Mouse (Mus musculus) heart, postnatal 36 days (tissue): Measurements from ENCODE around the gene Shc1. TPM values are rescaled to one million over a fixed set of nuclear protein-coding genes. Genes with fewer than 3 reads are reported as not detected.
A peak's percentile ranks its signal among the peaks of the same experiment; 100 is the strongest.

Source experiments
- DNase-seq, 2 experiments: peaks; one replicate each; pipeline ENCODE4 v3.0.0; 2021 to 2022
- intact Hi-C: fragments of 180-260 bp; cut with DNase I; formaldehyde crosslinking; loops from one replicate; pipeline ENCODE4 v1.15.1; 2025
- total RNA-seq, 2 experiments: library from RNA; stranded (reverse); gene quantifications; 2 replicates each; pipeline ENCODE4 v1.2.3; 2021

The Shc1 gene
- total RNA-seq, 2 experiments from 2014 or later = 34.1 to 36.6 TPM

DNA sequence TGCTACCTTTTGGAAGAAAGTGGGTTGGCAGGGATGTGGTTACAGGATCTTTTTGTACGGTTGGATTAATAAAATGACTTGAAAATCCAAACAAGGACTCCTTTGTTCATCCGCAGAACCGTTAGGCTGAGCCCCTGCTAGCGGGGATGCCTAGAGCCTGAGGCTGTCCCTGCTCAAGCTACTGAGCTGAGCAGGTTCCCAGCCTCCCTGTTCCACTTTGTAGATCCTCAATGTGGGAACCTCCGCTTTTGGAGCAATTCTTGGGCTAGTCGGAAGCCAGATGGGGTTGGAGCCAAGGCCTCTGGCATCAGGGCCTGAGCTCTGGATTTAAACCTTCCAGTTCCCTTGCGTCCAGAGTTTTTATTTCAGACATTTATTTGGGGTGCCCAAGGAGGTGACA, 16.8 kb downstream of the Shc1 start:
- intact Hi-C loops = no loop called here

DNA sequence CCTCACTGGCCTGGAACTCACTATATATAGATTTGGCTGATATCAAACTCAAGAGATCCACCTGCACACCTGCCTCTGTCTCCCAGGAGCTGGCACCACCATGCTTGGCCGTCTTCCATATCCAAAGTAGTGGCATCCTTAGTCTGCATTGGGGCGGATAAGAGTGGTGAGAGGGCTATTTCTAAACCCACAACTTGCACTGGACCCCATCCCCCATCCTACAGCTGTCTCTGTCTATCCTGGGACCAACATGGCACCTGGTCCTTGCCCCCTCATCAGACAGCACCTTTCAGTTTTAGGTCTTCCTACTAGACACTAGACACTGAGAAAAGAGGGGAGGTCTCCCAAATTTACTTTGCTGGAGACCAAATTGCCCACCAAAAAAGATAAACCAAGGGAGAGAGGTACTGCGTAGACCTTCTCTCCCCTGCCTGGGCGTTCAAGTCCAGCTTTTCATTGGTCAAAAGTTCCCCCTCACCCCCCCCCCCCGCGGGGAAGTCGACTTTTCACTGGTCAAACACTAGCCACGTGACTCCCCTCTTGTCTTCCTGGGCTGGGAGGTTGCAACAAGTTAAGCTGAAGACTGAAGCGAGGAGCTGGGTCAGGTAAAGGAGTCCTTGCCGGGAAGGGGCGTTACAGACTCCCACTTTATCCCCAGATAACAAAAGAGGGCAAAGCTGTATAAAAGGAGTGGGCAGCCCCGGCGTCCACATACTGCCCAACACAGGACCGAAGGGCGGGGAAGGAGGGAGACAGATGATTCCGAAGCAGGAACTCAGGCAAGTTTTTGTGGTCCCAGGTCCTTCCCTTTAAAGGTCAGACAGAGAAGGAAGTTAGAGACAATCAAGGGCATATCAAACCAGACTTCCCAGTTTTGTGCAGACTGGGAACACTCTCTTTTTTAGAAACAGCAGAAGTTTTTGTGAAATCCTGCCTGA, 18.2 kb downstream of the Shc1 start, which contains the start of gene Pbxip1:
Gene Pbxip1, plus strand, starts transcription at position 531 of the 938 bp plus-strand sequence.
- peak; percentile 63 to 76 for DNase-seq
- intact Hi-C loops = loop anchor here (2.0 kb wide), 1 partner anchor 16 kb away; no protein-coding TSS in a partner anchor

More for the DNA sequence above, 16.8 kb downstream of the Shc1 start:
- no peak for DNase-seq

DNA sequence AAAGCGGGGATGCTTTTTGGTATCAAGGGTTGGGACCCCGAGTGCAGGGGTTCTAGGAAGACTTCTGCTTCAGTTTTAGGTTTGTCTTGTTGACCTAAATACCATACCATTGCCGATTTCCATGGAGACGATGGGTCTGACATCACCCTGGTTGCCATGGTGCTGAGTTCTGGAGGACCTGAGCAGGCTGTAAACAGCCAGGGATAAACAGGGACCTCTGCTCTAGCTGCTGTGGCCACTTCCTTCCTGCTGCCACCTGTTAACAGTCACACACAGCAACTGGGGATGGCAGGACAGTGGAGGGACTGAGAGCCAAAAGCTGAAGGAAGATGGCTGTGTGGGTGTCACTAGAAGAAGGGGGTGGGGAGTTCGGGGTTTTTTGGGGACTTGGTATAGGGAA, 19.0 kb downstream of the Shc1 start:
- intact Hi-C loops = loop anchor here (2.0 kb wide), 1 partner anchor 16 kb away; no protein-coding TSS in a partner anchor
- DNase-seq = no peak

DNA sequence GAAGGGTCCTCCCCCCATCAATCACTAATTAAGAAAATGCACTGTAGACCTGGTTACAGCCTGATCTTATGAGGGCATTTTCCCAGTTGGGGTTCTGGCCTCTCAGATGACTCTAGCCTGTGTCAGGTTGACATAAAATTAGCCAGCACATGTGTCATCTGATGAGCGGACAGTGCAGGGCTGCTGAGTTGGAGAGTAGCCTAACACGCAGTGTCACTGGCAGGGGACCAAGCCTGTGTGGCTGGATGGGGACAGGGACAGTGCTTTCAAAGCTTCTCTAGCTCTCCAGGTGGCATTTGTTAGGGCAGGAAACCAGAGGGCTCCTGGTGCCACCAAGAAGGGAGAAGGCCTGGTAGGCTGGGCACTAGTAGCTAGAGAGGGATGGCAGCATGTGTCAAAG, 22.4 kb downstream of the Shc1 start:
- DNase-seq = no peak
- intact Hi-C loops = no loop called here

DNA sequence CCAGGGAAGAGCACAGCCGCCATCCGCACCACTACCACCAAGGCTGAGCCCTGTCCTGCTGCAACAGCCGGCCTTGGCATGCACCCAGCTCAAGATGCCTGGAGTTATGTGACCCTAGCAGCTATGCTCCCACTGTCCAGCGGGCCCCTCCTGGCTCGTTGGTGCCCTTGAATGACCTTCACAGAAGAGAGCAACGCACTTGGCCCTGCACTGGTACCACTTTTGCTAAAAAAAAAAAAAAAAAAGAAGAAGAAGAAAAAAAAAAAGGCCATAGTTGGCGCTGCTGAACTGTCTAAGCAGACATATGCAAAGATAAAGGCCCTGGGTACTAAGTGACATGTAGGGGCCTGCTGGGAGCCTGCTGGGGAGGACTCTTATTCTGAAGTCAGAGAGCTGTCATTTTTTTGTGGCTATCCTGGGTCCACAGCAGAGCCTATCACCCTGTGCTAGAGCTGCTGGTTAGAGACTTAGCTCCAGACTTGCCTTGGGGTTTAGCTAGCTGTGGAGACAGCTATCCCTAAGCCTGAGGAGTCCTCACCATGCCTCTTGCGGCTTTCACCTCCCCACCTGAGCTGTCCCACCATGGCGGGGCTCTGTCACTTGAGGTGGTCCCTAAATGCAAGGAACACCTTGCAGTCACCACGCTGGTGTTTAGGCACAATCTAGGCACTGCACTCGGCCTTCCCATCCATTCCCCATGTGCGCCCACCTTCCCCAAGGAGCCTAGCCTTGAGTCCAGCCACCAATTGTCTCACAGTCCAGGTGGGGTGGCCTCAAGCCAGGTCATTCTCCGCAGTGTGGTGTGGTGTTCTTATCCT, 30.7 kb downstream of the Shc1 start:
- DNase-seq = peak in 1 of 2 experiments; percentile 41
- intact Hi-C loops = loop anchor here (2.0 to 5.0 kb wide), 2 partner anchors 36 to 52 kb away; no protein-coding TSS in a partner anchor

GRCm38 (mm10) chr3:89449541-89449940, 31.3 kb downstream of the Shc1 start:
- DNase-seq = peak; percentile 74 to 79
- intact Hi-C loops = loop anchor here (2.0 to 5.0 kb wide), 2 partner anchors 35 to 52 kb away; no protein-coding TSS in a partner anchor

- intact Hi-C loops = no loop called here
- no peak for DNase-seq
Observed at GRCm38 (mm10) chr3:89451916-89452315, 33.7 kb downstream of the Shc1 start.

DNA sequence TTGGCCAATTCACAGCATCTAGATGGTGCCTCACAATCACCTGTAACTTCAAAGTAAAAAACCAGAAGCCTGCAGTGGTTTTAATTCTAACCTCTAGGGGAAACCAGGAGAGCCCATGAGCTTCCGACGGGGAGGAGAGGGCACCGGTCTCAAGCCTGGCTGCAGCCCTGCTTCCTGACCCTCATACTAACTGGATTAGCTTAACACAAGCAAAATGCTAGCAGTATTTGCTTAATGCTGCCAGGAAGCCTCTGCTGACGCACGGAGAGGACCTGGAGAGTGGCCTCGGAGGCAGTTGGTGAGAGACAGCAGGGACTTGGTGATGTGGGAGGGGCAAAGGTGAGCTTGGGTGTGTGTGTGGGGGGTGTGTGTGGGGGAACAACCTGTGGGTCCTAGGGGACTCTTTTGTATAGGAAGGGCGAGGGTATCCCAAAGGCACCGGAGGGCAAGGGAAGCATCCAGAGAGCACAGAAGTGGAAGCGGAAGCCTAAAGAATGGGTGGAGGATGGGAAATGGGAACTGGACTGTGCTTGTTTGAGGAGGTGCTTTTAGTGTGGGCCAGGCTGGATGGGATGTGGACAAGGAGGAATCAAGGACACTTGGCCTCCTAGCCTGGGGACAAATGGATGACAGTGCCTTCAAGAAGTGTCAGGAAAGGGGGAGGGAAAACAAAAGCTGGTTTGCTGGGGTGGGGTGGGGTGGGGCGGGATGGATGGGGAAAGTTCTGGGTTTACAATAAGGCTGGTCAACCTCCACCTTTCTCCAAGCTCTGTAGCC, 36.3 kb downstream of the Shc1 start, which contains the start of gene Pmvk:
Gene Pmvk, plus strand, starts transcription at position 141 of the 777 bp plus-strand sequence.
- DNase-seq = no peak
- intact Hi-C loops = loop anchor here (5.0 kb wide), 2 partner anchors 233 to 318 kb away; partner anchors contain the start of gene Ube2q1

DNA sequence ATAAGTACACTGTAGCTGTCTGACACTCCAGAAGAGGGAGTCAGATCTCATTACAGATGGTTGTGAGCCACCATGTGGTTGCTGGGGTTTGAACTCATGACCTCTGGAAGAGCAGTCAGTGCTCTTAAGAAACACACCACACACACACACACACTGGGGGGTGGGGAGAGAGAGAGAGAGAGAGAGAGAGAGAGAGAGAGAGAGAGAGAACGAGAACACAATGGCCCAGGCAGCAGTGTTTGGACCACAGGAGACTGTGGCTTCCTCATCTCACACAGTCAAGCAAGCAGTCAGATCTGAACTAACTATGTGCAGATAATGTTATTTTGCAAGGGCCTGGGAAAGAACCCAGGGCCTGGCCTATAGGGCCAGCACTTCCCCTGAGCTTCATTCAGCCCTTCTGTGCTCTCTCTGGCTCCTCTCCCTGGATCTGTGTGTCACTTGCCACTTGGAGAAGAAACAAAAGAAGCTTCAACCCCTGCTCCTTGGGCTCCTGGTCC, 37.6 kb downstream of the Shc1 start:
- intact Hi-C loops = loop anchor here (2.0 to 5.0 kb wide), 3 partner anchors 29 to 316 kb away; partner anchors contain the start of gene Ube2q1
- DNase-seq = no peak

- DNase-seq = peak; percentile 72 to 79
- intact Hi-C loops = loop anchor here (2.0 to 5.0 kb wide), 3 partner anchors 28 to 315 kb away; partner anchors contain the start of gene Ube2q1
Observed at GRCm38 (mm10) chr3:89456726-89457665, 38.8 kb downstream of the Shc1 start.

- DNase-seq = peak in 1 of 2 experiments; percentile 24
- intact Hi-C loops = loop anchor here (5.0 kb wide), 2 partner anchors 229 to 314 kb away; partner anchors contain the start of gene Ube2q1
Observed at GRCm38 (mm10) chr3:89458372-89458964, 40.2 kb downstream of the Shc1 start.

DNA sequence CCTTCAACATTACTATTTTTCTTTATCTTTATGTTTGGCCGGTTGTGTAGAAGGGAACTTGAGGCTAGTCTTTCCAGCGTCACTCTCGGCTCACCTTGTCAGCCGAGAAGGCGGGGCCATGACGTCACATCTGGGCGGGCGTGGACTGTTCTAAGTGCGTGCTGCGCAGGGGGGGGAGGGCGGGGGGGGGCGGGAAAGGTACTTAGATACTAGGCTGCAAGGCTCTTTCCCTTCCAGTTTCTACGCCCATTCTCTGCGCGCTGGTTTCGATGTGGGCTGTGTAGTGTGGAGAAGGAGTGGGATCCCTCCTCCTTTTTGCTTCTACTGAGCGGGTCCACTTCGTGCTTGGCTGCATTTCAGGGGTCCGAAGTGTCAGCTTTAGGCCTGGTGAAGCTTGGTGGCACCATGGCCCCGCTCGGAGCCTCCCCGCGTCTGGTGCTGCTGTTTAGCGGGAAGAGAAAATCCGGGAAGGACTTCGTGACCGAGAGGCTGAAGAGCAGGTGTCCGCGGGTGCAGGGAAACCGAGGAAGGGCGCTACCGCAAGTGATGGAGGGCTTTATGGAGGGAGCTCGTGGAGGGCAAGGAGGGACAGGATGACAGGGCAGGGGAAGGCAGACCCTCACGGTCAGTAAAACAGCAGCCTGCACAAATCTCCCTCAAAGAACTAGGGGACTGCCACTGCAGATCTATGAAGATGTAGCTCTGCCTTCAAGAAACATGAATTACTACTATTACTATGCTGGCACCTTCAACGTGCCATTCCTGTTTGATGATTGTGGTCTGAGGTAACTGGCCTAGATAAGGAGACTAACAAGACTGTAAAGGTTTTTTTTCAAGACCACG, 40.9 kb downstream of the Shc1 start:
- DNase-seq = peak; percentile 89 to 94
- intact Hi-C loops = loop anchor here (5.0 kb wide), 2 partner anchors 228 to 313 kb away; partner anchors contain the start of gene Ube2q1

DNA sequence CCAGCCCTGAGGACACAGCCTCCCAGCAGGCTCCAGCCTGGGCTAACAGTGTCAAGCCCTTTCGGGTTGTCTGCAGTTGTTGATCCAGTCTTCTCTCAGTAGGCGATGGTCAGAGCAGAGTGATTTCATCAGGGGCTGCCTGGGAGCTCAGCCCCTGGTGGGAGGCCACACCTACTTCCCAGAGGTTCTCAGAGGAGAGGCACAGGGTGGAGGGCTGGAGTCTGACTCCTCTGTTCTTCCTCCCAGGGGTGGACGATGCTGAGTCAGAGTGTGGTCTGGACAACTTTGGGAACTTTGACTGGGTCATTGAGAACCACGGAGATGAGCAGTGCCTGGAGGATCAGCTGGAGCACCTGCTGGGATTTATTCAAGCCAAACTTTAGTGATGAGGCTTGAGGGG, 50.0 kb downstream of the Shc1 start:
- intact Hi-C loops = no loop called here
- no peak for DNase-seq

DNA sequence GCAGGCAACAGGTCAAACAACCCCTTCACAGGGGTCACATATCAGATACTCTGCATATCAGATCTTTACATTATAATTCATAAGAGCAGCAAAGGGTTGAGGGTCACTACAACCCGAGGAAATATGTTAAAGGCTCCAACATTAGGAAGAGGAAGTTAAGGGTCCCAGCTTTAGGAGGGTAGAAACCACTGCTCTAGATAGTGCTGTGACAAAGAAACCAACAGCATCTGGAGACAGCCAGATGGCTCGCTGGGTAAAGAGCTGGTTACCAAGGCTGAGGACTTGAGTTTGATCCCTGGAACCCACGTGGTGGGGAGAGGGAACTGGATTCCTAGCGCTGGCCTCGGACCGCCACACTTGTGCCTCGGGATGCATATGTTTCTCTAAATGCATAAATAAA, 54.0 kb downstream of the Shc1 start:
- no peak for DNase-seq
- intact Hi-C loops = no loop called here

DNA sequence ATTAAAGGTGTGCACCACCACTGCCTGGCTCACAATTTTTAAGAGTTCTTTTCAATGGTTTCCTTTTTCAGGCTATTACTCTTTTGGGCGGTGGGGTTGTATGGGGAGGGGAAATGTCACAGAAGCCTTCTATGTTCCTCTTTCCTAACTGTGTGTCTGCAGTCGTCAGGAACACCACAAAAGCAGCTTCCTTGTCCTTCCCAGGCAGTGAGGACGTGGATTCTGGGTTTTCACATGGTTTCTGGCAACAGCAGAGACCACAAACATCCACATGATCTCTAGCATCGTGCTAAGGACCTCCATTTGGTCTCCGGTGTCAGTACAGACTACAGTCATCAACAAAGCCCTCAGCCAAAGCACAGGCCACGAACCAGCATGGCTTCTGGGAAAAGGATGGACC, 55.6 kb downstream of the Shc1 start:
- intact Hi-C loops = no loop called here
- DNase-seq = no peak

DNA sequence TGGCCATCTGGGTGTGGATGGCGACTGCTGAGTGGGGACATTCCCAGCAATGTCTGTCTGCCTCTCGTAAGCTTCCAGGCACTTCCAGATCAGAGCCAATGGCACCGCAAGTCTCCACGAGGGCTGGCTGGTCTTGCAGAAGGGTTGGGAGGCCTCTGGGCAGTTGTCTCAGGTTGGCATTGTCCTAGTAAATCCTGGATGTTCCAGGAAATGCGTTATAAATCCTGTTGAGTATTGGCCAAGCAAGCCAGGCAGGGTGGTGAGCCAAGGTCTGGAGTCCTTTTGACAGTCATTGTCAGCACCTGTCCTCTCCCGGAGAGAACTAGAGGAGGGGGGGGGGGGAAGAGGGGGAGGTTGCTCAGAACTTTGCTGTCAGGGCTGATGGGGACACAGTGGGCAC, 60.8 kb downstream of the Shc1 start:
- intact Hi-C loops = no loop called here
- no peak for DNase-seq
